Mouse (Mus musculus) E14TG2a.4 (cell line): Measurements from ENCODE around the gene Bcl2l1.

Experiments
- H3K27me3 ChIP-seq: 2 replicates; pipeline ENCODE4 v1.6.1; 2014; ENCODE audit warnings: low read length, control low read depth; ENCODE audit not compliant: insufficient read depth
- H3K36me3 ChIP-seq: 2 replicates; pipeline ENCODE4 v1.6.1; 2014; ENCODE audit warnings: low read length, control low read depth; ENCODE audit not compliant: insufficient read depth
- H3K4me1 ChIP-seq: replicated peaks from 2 replicates; pipeline ENCODE4 v1.6.1; 2014; ENCODE audit warnings: low read depth, low read length, control low read depth
- H3K4me3 ChIP-seq: replicated peaks from 2 replicates; pipeline ENCODE4 v1.5.1; 2014; ENCODE audit warnings: mild to moderate bottlenecking, low read length
- H3K9me3 ChIP-seq: 2 replicates; pipeline ENCODE4 v1.6.1; 2014; ENCODE audit warnings: low read length, control low read depth
- CTCF ChIP-seq: conservative IDR thresholded peaks from 2 replicates; pipeline ENCODE4 v1.5.1; 2014; ENCODE audit warnings: low read length
- NANOG ChIP-seq: IDR thresholded peaks from 2 replicates; pipeline ENCODE4 v1.6.1; 2014; ENCODE audit warnings: borderline replicate concordance, low read length, mixed read lengths
- POU5F1 ChIP-seq: IDR thresholded peaks from 2 replicates; pipeline ENCODE4 v1.6.1; 2014; ENCODE audit warnings: low read length, borderline replicate concordance

Bcl2l1 gene

DNA sequence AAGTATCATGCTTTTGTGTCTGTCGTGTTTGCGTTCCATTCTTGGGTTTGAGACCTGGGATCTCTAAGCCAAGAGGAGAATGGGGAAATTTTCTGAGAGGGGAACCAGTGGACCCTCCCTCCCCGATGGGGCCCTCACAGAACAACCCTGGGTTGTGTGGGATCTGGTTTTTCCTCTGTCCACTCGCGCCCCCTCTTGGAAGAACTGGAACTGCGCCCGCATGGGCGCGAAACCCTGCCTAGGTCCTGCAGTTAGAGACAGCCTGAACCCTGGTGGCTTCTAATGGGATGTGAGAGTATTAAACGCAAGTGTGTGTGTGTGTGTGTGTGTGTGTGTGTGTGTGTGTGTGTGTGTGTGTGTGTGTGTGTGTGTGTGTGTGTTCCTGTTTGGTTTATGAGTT lies 89.1 kb downstream of the Bcl2l1 start:
- Histone ChIP-seq H3K4me3 (no peak overlapping the region), H3K9me3 (no peaks in the 10 kb centered on the region), H3K36me3 (peaks cover 6% of the 10 kb centered on the region; the same call in 1 of the 2 replicates), H3K27me3 (no peaks in the 10 kb centered on the region), H3K4me1 (peaks cover 45% of the 10 kb centered on the region)
- TF ChIP-seq CTCF, result peak; percentile 60
- no peak for TF ChIP-seq NANOG

DNA sequence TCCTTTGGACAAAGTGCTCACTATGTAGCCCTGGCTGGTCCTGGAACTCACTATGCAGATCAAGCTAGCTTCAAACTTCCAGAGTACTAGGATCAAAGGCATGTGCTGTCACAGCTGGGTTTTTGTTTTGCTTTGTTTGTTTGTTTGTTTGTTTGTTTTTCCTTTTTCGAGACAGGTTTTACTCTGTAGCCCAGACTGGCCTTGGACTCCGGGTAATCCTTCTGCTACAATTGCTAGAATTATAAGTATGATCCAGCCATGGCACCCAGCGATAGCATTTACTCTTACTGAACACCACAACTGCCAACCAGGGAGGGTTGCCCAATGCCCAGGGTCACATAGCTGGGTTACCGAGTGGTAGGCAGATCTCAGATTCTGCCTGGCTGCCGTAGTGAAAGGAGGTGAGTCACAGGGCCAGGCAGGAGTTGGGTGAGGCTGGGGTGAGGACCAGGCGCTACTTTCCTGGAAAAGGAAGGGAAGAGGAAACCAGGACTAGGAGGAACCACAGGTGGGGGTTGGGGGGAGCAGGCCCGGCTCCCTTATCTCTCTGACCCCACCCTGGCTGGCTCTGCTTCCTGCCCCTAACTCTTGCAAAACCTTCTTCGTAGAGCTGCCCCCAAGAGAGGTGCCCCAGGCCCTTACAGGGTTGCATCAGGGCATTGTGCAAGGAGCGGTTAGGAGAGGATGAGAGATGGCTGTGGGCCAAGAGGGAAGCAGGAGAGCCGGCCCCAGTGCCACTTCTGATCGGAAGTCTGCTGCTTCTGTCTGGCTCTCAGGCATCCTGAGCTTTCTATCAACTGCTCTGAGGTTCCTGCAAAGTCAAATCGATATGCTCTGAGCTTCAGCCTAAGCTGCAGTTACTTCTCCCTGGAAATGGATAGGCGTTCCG lies 90.1 kb downstream of the Bcl2l1 start:
- peaks cover 7% of the 10 kb centered on the region; the same call in 1 of the 2 replicates for H3K36me3 ChIP-seq
- no peaks in the 10 kb centered on the region for H3K9me3 ChIP-seq
- TF ChIP-seq POU5F1, result no peak

DNA sequence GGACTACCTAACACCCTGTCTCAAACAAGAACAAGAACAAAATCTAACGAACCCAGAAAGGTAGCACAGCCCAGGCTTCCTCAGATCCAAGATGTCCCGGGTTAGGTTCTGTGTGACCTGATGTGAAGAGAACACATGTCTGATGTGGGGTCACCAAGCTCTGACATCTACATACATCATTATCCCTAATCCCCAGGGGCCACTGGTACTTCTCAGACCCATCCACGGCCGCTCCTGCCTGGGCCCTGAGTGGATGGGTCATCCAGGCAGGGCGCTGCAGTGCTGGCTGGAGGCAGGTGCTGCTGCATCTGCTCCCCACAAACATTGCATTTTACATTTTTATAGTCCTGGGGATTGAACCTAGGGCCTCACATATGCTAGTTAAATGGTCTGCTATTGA lies 91.0 kb downstream of the Bcl2l1 start:
- Histone ChIP-seq H3K9me3 (no peaks in the 10 kb centered on the region), H3K36me3 (peaks cover 7% of the 10 kb centered on the region; the same call in 1 of the 2 replicates), H3K27me3 (peaks cover 8% of the 10 kb centered on the region), H3K4me3 (no peak overlapping the region), H3K4me1 (peaks cover 64% of the 10 kb centered on the region)
- TF ChIP-seq NANOG, result no peak
- no peak for TF ChIP-seq POU5F1
- no peak for TF ChIP-seq CTCF

More for the DNA sequence above, 90.1 kb downstream of the Bcl2l1 start:
- H3K4me3 ChIP-seq, result peak overlapping the region; percentile 63
- peaks cover 54% of the 10 kb centered on the region for H3K4me1 ChIP-seq
- peaks cover 7% of the 10 kb centered on the region for H3K27me3 ChIP-seq

DNA sequence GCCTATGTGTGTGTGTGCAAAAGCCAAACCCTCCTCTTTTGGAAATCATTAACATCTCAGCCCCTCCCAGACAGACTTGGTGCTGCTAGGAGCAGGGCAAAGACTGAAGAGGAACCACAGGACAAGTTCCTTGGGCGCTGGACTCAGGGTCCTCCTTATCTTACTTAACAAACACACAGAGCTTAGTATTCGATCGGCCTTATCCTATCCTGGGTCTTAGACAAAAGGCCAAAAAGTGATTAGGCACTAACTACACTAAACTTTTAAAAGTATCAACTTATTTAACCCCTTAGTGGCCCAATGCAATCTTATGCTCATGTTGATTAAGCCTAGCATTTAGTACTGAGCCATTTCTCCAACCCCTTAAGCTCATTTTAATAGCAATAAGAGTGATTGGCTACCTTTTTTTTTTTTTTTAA lies 91.7 kb downstream of the Bcl2l1 start:
- Histone ChIP-seq H3K36me3 (peaks cover 7% of the 10 kb centered on the region; the same call in 1 of the 2 replicates), H3K27me3 (peaks cover 8% of the 10 kb centered on the region), H3K9me3 (no peaks in the 10 kb centered on the region), H3K4me1 (peaks cover 68% of the 10 kb centered on the region), H3K4me3 (peak overlapping the region; percentile 75)
- TF ChIP-seq CTCF (no peak), POU5F1 (no peak), NANOG (no peak)

DNA sequence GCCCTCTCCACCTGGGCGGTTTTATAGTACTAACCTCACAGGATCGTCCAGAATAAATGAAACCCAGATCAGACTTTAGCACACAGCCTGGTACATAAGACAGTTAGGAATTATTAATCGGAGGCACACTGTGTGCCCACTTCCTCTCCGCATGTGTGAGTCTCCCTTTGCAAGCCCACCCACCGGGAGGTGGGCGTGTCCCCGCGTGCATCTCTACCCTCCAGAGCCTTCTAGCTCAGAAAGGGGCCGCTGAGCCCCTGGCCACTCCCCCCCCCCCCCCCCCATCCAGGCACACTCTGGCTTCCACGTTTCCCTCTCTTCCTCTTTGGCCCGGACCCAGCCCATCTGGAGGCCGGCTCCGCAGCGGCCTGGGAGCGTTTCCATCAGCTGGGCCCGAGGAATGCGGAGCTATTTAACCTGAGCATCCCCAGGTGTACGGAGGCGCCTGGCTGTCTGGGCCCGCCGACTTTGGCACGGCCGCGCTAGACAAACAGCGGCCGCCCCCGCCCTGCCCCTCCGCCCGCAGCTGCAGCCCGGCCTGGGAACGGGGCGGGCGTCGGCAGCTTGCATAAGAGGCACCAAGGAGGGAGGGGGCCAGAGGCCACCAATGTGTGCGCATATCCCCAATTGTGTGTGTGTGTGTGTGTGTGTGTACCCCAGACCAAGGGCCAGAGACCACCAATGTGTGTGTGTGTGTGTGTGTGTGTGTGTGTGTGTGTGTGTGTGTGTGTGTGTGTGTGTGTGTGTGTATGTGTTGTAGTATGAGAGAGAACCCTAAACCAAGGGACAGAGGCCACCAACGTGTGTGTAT lies 92.3 kb downstream of the Bcl2l1 start:
- H3K4me1 ChIP-seq, result peaks cover 74% of the 10 kb centered on the region
- peaks cover 8% of the 10 kb centered on the region for H3K27me3 ChIP-seq
- TF ChIP-seq NANOG (no peak), POU5F1 (no peak), CTCF (no peak)
- H3K36me3 ChIP-seq, result peaks cover 7% of the 10 kb centered on the region; the same call in 1 of the 2 replicates
- H3K4me3 ChIP-seq, result peak overlapping the region; percentile 86
- no peaks in the 10 kb centered on the region for H3K9me3 ChIP-seq

DNA sequence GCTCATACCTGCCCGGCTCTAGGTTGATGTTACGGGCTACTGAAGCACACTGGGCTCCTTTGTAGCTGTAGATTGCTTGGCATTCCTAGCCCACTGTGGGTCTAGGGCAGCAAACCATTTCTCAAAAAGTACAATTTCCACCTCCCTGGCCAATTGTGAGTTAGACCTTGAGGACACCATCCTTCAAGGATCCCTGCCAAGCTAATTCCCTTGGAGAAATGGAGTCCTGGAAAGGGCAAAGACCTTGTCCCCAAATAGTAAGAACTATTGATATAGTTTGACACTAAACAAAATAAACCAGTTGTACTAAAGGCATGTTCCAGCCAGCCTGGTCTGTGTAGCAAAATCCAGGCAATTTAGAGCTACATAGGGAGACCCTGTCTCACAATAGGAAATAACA lies 93.2 kb downstream of the Bcl2l1 start:
- TF ChIP-seq CTCF (no peak), NANOG (no peak), POU5F1 (no peak)
- peaks cover 7% of the 10 kb centered on the region; the same call in 1 of the 2 replicates for H3K36me3 ChIP-seq
- H3K27me3 ChIP-seq, result peaks cover 8% of the 10 kb centered on the region
- H3K9me3 ChIP-seq, result no peaks in the 10 kb centered on the region
- H3K4me3 ChIP-seq, result peak overlapping the region; percentile 86
- H3K4me1 ChIP-seq, result peaks cover 83% of the 10 kb centered on the region

DNA sequence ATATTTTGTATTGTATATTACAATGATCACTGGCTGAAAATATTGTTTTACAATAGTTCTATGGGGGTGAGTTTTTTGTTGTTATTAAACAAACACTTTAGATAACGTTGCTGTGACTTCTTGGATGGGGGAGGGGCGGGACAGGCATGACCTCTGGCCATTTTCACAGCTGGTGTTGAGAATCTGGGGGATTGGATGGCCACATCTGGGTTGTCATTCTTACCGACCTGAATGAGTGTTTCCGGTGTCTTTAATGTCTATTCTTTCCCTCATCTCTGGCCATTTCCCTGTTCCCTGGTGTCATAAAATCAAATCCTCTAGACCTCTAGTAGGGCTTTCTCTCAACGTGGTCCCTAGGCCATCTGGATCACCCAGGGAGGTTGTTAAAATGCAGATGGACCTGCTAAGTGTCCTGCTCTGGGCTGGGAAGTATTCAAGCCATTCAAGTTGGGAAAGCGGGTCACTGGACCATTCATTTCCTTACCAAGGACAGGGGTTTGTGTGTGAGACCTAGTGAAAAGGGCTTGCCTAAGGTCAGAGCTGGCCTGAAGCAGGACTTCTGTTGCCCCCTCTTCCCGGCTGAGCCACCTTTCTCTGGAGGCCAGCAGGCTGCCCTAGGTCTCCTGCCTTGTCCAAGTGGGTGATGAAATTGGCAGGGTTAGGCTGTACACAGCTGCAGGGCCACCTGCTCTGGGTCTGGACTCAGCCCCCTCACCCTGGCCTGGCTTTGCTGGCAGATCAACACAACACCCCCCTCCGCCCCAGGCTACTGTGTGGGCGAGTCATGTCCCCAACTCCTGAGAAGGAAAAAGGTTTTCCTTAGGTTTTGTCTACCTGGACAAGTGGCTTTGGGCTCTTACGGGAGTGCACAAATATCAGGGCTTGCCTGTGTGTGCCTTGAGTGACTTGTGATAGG lies 94.0 kb downstream of the Bcl2l1 start:
- peaks cover 8% of the 10 kb centered on the region for H3K27me3 ChIP-seq
- peaks cover 88% of the 10 kb centered on the region for H3K4me1 ChIP-seq
- TF ChIP-seq NANOG, result peak; percentile 51
- no peak for TF ChIP-seq POU5F1
- no peaks in the 10 kb centered on the region for H3K9me3 ChIP-seq
- peaks cover 7% of the 10 kb centered on the region; the same call in 1 of the 2 replicates for H3K36me3 ChIP-seq
- H3K4me3 ChIP-seq, result peak overlapping the region; percentile 86

DNA sequence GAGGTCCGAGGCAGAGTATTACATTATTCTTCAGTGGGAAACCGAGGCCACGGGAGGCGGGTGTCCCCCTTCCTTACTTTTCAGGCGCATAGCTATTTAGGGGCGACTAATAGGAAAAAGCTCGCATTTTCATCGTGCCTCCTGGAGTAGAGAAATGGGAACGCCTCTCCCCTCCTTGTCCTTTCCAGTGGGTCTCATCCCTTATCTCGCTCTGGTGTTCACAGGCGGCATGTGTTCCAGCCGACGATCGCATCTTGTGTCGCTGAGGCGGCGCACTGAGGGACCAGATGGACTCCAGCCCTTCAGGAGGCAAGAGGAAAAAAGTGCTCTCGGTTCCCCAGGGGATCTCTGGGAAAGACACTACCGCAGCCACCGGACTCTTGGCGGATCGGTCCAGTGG lies 94.8 kb downstream of the Bcl2l1 start:
- H3K4me1 ChIP-seq, result peaks cover 87% of the 10 kb centered on the region
- no peaks in the 10 kb centered on the region for H3K9me3 ChIP-seq
- H3K27me3 ChIP-seq, result peaks cover 8% of the 10 kb centered on the region
- H3K4me3 ChIP-seq, result peak overlapping the region; percentile 86
- peaks cover 7% of the 10 kb centered on the region; the same call in 1 of the 2 replicates for H3K36me3 ChIP-seq
- TF ChIP-seq NANOG, result no peak
